Mouse (Mus musculus): ENCODE data around the gene Fam160a2.

DNA sequence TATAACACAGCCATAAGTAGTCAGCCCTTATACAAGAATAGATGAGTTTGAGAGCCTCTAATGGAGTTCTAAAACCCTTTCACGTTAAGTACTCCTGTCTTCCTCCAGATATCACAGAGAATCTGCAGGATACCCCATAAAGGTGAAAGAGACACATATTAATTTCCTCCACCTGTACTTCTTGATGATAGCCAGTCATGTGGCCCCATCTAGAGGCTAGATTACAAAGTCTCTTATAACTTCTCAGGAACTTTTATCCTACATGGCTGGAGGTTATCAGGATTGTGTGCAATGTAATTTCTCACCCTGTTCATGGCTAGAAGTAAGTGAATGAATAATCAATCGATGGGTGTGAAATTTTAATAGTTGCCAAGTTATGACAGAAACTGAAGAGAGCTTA, 74.6 kb downstream of the Fam160a2 start:
- TF ChIP-seq CTCF (IDR thresholded peaks at IDR 0.05; ENCODE audit: low read depth, low read length) (no peak), POLR2AphosphoS5 (IDR thresholded peaks at IDR 0.05; ENCODE audit: insufficient replicate concordance, low read depth, low read length) (no peak), GATA1 (IDR thresholded peaks at IDR 0.05; ENCODE audit: borderline replicate concordance, low read length) (no peak)

Measured in G1E (cell line).